Mouse (Mus musculus) forebrain, embryonic 15.5 days (tissue): ENCODE measurements at regions not wholly inside any gene's neighbourhood (a gene's known extent, or its start where the extent isn't known, plus 50 kb on each side); places are given as distances from the start of the nearest gene placed in this dataset.
A peak's percentile ranks its signal among the peaks of the same experiment; 100 is the strongest.

Experiments
- ATAC-seq: fragments of 200-750 bp; cut with Nextera tagmentation; replicated peaks from 2 replicates; pipeline ENCODE4 v1.8.0; 2017; ENCODE audit warnings: mild to moderate bottlenecking, moderate TSS enrichment, moderate library complexity
- H3K27ac ChIP-seq: fragments of 300-500 bp; sonication (generic); replicated peaks from 2 replicates; pipeline ENCODE4 v1.5.1; 2015; ENCODE audit warnings: mild to moderate bottlenecking, inconsistent platforms
- H3K27me3 ChIP-seq: fragments of 300-500 bp; sonication (generic); 2 replicates; pipeline ENCODE4 v1.6.1; 2015; ENCODE audit warnings: inconsistent platforms
- H3K36me3 ChIP-seq: fragments of 300-500 bp; sonication (generic); 2 replicates; pipeline ENCODE4 v1.6.1; 2015; ENCODE audit warnings: mild to moderate bottlenecking, inconsistent platforms
- H3K4me1 ChIP-seq: fragments of 300-500 bp; sonication (generic); 2 replicates; pipeline ENCODE4 v1.6.1; 2015; ENCODE audit warnings: inconsistent platforms
- H3K4me2 ChIP-seq: fragments of 300-500 bp; sonication (generic); replicated peaks from 2 replicates; pipeline ENCODE4 v1.6.1; 2015; ENCODE audit warnings: mild to moderate bottlenecking, inconsistent platforms
- H3K4me3 ChIP-seq: fragments of 300-500 bp; sonication (generic); 2 replicates; pipeline ENCODE4 v1.5.1; 2015; ENCODE audit warnings: mild to moderate bottlenecking, inconsistent platforms
- H3K9ac ChIP-seq: fragments of 300-500 bp; sonication (generic); replicated peaks from 2 replicates; pipeline ENCODE4 v1.6.1; 2015; ENCODE audit warnings: mild to moderate bottlenecking, inconsistent platforms
- H3K9me3 ChIP-seq: fragments of 300-500 bp; sonication (generic); 2 replicates; pipeline ENCODE4 v1.6.1; 2016; ENCODE audit warnings: inconsistent platforms
- WGBS: fragments of 180-500 bp; shearing (Covaris S2); methylation state at CpG from one replicate; pipeline ENCODE4 v1.1.7; 2015; ENCODE audit warnings: mixed read lengths; 5-methylcytosine and 5-hydroxymethylcytosine counted together

- Histone ChIP-seq H3K36me3 (no peaks in the 10 kb centered on the region), H3K4me1 (no peaks in the 10 kb centered on the region), H3K4me3 (no peak overlapping the region), H3K4me2 (no peak overlapping the region), H3K9me3 (no peaks in the 10 kb centered on the region), H3K27ac (no peak overlapping the region), H3K9ac (no peak overlapping the region), H3K27me3 (no peaks in the 10 kb centered on the region)
- no peak for ATAC-seq
Observed at GRCm38 (mm10) chr8:44656031-44656430, 279.2 kb upstream of the Fat1 start.

- Histone ChIP-seq H3K4me3 (no peak overlapping the region), H3K4me1 (no peaks in the 10 kb centered on the region), H3K4me2 (no peak overlapping the region), H3K36me3 (no peaks in the 10 kb centered on the region), H3K9ac (no peak overlapping the region), H3K27ac (no peak overlapping the region), H3K27me3 (no peaks in the 10 kb centered on the region), H3K9me3 (no peaks in the 10 kb centered on the region)
- ATAC-seq, result no peak
- 80% methylated on average over 4 of the region's 4 CpGs for WGBS
Observed at GRCm38 (mm10) chr8:44656470-44656869, 278.8 kb upstream of the Fat1 start.

GRCm38 (mm10) chr8:44661696-44662095 is 273.6 kb upstream of the Fat1 start:
- WGBS, result 76% methylated on average over 2 of the region's 2 CpGs
- H3K27ac ChIP-seq, result no peak overlapping the region
- no peak overlapping the region for H3K4me3 ChIP-seq
- H3K4me2 ChIP-seq, result no peak overlapping the region
- H3K27me3 ChIP-seq, result no peaks in the 10 kb centered on the region
- ATAC-seq, result no peak
- no peaks in the 10 kb centered on the region for H3K4me1 ChIP-seq
- H3K9ac ChIP-seq, result no peak overlapping the region
- no peaks in the 10 kb centered on the region for H3K36me3 ChIP-seq
- H3K9me3 ChIP-seq, result no peaks in the 10 kb centered on the region

- WGBS, result 93% methylated on average over 9 of the region's 9 CpGs
- ATAC-seq, result no peak
- Histone ChIP-seq H3K9me3 (no peaks in the 10 kb centered on the region), H3K4me3 (no peak overlapping the region), H3K27me3 (no peaks in the 10 kb centered on the region), H3K4me1 (no peaks in the 10 kb centered on the region), H3K9ac (no peak overlapping the region), H3K27ac (no peak overlapping the region), H3K36me3 (no peaks in the 10 kb centered on the region), H3K4me2 (no peak overlapping the region)
Observed at GRCm38 (mm10) chr8:44687126-44687525, 248.1 kb upstream of the Fat1 start.

- no peaks in the 10 kb centered on the region for H3K9me3 ChIP-seq
- WGBS, result 75% methylated on average over 9 of the region's 9 CpGs
- H3K36me3 ChIP-seq, result no peaks in the 10 kb centered on the region
- no peak for ATAC-seq
- H3K27me3 ChIP-seq, result no peaks in the 10 kb centered on the region
- no peak overlapping the region for H3K4me2 ChIP-seq
- H3K27ac ChIP-seq, result no peak overlapping the region
- H3K4me3 ChIP-seq, result no peak overlapping the region
- no peak overlapping the region for H3K9ac ChIP-seq
- peaks cover 7% of the 10 kb centered on the region for H3K4me1 ChIP-seq
Observed at GRCm38 (mm10) chr8:44689837-44690592, 245.2 kb upstream of the Fat1 start.

- peaks cover 10% of the 10 kb centered on the region for H3K4me1 ChIP-seq
- WGBS, result 78% methylated on average over 4 of the region's 4 CpGs
- H3K27me3 ChIP-seq, result no peaks in the 10 kb centered on the region
- no peaks in the 10 kb centered on the region for H3K9me3 ChIP-seq
- no peak for ATAC-seq
- H3K4me3 ChIP-seq, result no peak overlapping the region
- no peak overlapping the region for H3K4me2 ChIP-seq
- H3K27ac ChIP-seq, result no peak overlapping the region
- H3K36me3 ChIP-seq, result no peaks in the 10 kb centered on the region
- H3K9ac ChIP-seq, result no peak overlapping the region
Observed at GRCm38 (mm10) chr8:44690593-44690950, 244.7 kb upstream of the Fat1 start.

GRCm38 (mm10) chr8:44691140-44691539 is 244.1 kb upstream of the Fat1 start:
- Histone ChIP-seq H3K27me3 (no peaks in the 10 kb centered on the region), H3K9ac (no peak overlapping the region), H3K27ac (no peak overlapping the region), H3K36me3 (no peaks in the 10 kb centered on the region), H3K9me3 (no peaks in the 10 kb centered on the region), H3K4me2 (no peak overlapping the region), H3K4me3 (no peak overlapping the region), H3K4me1 (peaks cover 15% of the 10 kb centered on the region)
- WGBS, result 74% methylated on average over 7 of the region's 7 CpGs
- no peak for ATAC-seq

GRCm38 (mm10) chr8:44692036-44692688 is 243.1 kb upstream of the Fat1 start:
- H3K9me3 ChIP-seq, result no peaks in the 10 kb centered on the region
- H3K4me2 ChIP-seq, result no peak overlapping the region
- WGBS, result 76% methylated on average over 8 of the region's 8 CpGs
- no peaks in the 10 kb centered on the region for H3K36me3 ChIP-seq
- H3K27me3 ChIP-seq, result no peaks in the 10 kb centered on the region
- ATAC-seq, result no peak
- no peak overlapping the region for H3K9ac ChIP-seq
- H3K27ac ChIP-seq, result no peak overlapping the region
- peaks cover 20% of the 10 kb centered on the region for H3K4me1 ChIP-seq
- H3K4me3 ChIP-seq, result no peak overlapping the region

- no peak overlapping the region for H3K27ac ChIP-seq
- H3K36me3 ChIP-seq, result no peaks in the 10 kb centered on the region
- no peak overlapping the region for H3K9ac ChIP-seq
- peaks cover 20% of the 10 kb centered on the region for H3K4me1 ChIP-seq
- no peak for ATAC-seq
- H3K27me3 ChIP-seq, result no peaks in the 10 kb centered on the region
- H3K9me3 ChIP-seq, result no peaks in the 10 kb centered on the region
- H3K4me2 ChIP-seq, result no peak overlapping the region
- no peak overlapping the region for H3K4me3 ChIP-seq
- 49% methylated on average over 9 of the region's 9 CpGs for WGBS
Observed at GRCm38 (mm10) chr8:44694861-44695260, 240.4 kb upstream of the Fat1 start.

GRCm38 (mm10) chr8:44696066-44696853 is 239.0 kb upstream of the Fat1 start:
- peak; percentile 81 for ATAC-seq
- no peaks in the 10 kb centered on the region for H3K27me3 ChIP-seq
- H3K27ac ChIP-seq, result 0 out of 2 replicates have a peak overlapping the region, but pooled peaks have one; percentile 9
- 17% methylated on average over 9 of the region's 9 CpGs for whole genome bisulfite sequencing
- H3K4me2 ChIP-seq, result no peak overlapping the region
- H3K9me3 ChIP-seq, result no peaks in the 10 kb centered on the region
- H3K36me3 ChIP-seq, result no peaks in the 10 kb centered on the region
- H3K4me3 ChIP-seq, result no peak overlapping the region
- H3K4me1 ChIP-seq, result peaks cover 20% of the 10 kb centered on the region
- H3K9ac ChIP-seq, result no peak overlapping the region

GRCm38 (mm10) chr8:44699384-44700105 is 235.7 kb upstream of the Fat1 start:
- ATAC-seq, result no peak
- Histone ChIP-seq H3K4me1 (peaks cover 17% of the 10 kb centered on the region), H3K4me3 (no peak overlapping the region), H3K9ac (no peak overlapping the region), H3K4me2 (no peak overlapping the region), H3K27ac (no peak overlapping the region), H3K9me3 (no peaks in the 10 kb centered on the region), H3K36me3 (no peaks in the 10 kb centered on the region), H3K27me3 (no peaks in the 10 kb centered on the region)
- 91% methylated on average over 18 of the region's 18 CpGs for WGBS
